Mouse (Mus musculus): ENCODE results near the gene Rab11b.
"Not testable (repeated sequence)": the region's sequence is repeated elsewhere in the genome, so short reads cannot be mapped to it uniquely, and the experiment has no call there.

The Rab11b gene

GRCm38 (mm10) chr17:33771617-33772016 is 11.3 kb upstream of the Rab11b start:
- no peak for DNase-seq (ENCODE audit: low read depth, low spot score)

GRCm38 (mm10) chr17:33766389-33766788 is 6.1 kb upstream of the Rab11b start:
- DNase-seq (ENCODE audit: low read depth, low spot score): no peak

DNA sequence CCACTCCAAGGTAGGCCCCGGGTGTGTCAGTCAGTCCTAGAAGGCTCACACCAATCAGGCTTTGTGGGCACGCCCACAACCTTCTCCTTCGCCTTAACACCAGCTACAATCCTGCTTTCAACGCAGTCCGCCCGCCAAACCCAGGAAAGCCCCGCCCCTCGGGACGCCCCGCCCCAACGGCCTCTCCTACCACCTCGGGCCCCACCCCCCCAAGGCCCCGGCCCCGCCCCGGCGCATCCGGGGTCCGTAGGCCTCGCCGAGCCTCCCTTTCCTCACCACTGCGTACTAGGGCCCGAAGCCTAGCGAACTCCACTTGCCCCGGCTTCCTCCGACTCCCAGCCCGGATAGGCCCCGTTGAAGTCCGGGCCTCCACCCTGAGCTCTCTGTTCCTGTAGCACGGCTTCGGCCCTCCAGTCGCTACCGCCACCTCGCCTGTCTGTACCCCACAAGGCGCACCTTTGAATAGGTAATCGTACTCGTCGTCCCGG is 519 bp downstream of the Rab11b start:
- DNase-seq (ENCODE audit: low read depth, low spot score): peak; percentile 92

DNA sequence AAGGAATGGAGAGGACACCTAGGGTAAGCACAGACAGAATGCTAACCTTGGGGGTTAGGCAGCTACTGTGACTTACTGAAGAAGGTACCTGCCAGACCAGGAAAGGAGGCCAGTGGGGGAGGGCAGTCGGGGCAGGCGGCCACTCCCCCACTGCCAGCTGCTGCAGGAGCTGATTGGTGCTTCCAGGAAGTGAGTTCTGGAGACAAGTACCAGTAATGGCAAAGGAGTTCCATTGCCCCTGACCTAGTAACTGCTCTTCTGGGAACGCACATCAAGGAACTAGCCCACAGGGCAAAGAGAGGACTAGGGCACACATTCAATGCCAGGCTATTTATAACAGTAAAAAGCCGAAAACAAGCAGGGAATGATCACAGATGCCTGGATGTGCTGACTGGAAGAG is 3.1 kb downstream of the Rab11b start:
- no peak for DNase-seq (ENCODE audit: low read depth, low spot score)

- DNase-seq (ENCODE audit: low read depth, low spot score): no peak
Measured at GRCm38 (mm10) chr17:33756108-33756790, 4.1 kb downstream of the Rab11b start.

GRCm38 (mm10) chr17:33755418-33756107 is 4.8 kb downstream of the Rab11b start:
- DNase-seq (ENCODE audit: low read depth, low spot score): no peak

DNA sequence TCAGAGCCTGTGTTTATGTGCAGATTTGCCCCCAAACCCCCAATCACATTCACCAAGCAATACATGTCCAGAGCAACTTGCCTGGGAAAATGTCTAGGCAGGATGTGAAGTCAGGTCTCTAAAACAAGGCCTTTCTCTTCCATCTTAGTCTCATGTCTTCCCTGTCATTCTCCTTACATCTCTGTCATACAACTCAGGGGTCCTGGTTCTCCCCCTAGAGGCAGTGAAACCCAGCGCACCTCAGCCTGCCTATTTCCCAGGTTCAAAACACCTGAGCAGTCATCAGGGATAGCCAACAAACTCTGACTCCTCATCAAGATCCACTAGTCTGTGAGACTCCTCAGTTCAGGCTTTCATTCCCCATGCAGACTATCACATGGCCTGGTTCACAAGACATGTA is 5.7 kb downstream of the Rab11b start:
- peak; percentile 60 for DNase-seq (ENCODE audit: low read depth, low spot score)

DNA sequence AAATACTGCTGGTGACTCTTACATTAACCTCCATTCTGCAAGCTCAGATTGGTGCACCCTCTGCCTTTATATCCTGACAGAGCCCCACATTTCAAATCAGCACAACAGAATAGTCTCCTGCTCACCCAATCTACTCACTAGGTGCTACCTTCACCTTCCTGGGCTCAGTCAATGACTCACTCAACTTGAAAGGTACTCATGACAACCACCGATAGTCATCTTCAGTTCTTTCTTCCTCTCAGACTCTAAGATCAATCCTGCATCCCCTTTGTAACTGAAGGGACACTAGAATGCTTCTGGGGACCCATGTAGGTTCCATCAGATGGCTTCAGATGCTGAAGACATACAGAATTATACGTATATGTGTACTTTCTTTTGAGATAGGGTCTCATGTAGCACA is 8.0 kb downstream of the Rab11b start:
- DNase-seq (ENCODE audit: low read depth, low spot score): no peak

GRCm38 (mm10) chr17:33751181-33751580 is 9.1 kb downstream of the Rab11b start:
- no peak for DNase-seq (ENCODE audit: low read depth, low spot score)

- no peak for DNase-seq (ENCODE audit: low read depth, low spot score)
Measured at GRCm38 (mm10) chr17:33749451-33749850, 10.9 kb downstream of the Rab11b start.

DNA sequence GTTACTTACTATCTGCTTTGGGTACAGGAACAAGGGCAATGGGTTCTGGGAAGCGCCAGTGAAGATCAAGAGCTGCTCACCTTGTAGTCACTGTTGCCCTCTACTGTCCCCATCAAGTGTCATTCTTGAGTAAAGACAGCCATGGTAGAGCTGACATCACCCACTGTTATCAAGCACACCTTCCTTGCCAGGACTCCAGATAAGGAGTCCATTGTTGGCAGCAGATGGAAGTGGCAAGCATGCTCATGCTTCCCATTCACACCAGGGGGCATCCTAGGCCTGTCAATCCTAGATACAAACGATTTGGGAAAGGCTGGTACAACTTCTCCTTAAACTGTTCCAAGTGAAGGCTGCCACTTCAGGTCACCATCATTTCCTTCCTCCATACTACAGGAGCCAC is 14.3 kb downstream of the Rab11b start:
- DNase-seq (ENCODE audit: low read depth, low spot score): no peak

DNA sequence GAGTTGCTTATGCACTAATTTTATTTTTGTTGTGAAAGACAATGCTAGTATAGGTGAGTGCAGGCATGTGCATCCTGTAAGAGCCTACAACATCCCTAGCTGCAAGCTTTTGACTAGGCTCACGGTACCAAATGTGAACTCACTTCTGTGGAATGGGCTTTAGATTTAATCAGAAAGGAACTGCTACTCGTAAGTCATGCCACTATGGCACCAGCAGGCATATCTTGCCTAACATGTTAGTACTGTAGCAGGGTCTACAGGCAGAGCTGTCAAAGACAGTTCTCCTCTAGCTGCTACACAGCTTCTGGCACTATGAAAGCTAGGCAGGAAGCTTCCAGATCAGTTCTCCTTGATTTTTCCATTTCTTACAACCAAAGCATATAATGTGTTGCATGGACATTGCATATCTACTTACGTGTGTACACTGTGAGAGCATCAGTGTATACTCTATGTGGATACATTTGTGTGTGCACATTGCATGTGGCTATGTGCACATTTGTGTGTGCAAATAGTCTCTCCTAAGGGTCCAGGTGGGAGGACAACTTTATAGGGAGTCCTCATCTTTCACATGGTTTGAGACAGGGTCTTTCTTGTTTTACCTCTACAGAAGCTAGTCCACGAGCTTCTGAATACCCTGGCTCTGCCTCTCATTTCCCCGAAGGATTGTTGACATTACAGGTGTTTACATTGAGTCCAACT is 15.5 kb downstream of the Rab11b start:
- DNase-seq (ENCODE audit: low read depth, low spot score): no peak

- DNase-seq (ENCODE audit: low read depth, low spot score): no peak
Measured at GRCm38 (mm10) chr17:33742420-33742819, 17.9 kb downstream of the Rab11b start.

- not testable (repeated sequence) for DNase-seq (ENCODE audit: low read depth, low spot score)
Measured at GRCm38 (mm10) chr17:33733526-33733925, 26.8 kb downstream of the Rab11b start.

GRCm38 (mm10) chr17:33732556-33733083 is 27.7 kb downstream of the Rab11b start:
- DNase-seq (ENCODE audit: low read depth, low spot score): not testable (repeated sequence)

- DNase-seq (ENCODE audit: low read depth, low spot score): peak; percentile 17
Measured at GRCm38 (mm10) chr17:33729215-33729614, 31.1 kb downstream of the Rab11b start.

- no peak for DNase-seq (ENCODE audit: low read depth, low spot score)
Measured at GRCm38 (mm10) chr17:33728396-33728795, 31.9 kb downstream of the Rab11b start.

GRCm38 (mm10) chr17:33719736-33720378 is 40.5 kb downstream of the Rab11b start:
- no peak for DNase-seq (ENCODE audit: low read depth, low spot score)

- DNase-seq (ENCODE audit: low read depth, low spot score): no peak
Measured at GRCm38 (mm10) chr17:33718944-33719725, 41.2 kb downstream of the Rab11b start.

DNA sequence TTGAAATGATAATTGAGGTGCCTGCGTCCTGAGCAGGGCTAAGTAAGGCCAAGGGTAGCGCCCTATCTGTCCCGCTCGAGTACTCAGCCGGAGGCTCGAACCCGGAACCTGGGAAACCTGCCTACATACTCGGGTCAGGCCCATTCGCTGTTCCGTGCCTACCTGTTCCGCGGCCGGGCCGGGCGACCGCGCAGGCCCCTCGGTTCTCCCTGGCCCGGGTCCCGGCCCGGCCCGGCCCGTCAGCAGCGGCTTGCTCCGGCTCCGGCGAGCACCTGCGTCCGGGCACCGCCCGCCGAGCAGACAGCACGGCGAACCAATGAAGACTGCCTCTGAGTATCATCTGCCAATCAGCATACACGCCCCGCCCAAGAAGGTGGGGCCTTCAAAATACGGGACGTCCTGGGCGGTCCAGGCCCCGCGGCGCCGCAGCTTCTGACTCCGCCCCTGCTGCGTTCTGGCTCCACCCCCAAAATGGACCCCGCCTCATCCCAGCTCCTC is 41.9 kb downstream of the Rab11b start, which contains the start of gene March2:
Gene March2, minus strand, starts transcription at position 287 of the 498 bp plus-strand sequence.
- peak; percentile 97 for DNase-seq (ENCODE audit: low read depth, low spot score)

DNA sequence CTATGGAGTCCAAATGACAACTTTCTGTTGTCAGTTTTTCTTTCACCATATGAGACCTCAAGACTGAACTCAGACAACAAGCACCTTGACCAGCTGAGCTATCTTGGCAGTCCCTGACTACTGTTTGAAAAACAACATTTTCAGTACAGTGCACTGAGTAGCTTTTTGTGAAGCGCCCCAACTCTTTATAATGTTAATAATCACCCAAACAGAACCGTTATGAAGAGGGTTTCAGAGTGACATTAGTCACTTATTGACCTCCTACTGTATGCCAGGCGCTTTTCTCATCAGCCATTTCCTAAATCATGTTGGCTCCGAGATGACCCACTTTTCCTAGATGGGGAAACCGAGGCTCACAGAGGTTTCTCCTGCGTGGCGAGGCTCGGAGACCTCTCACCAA is 42.3 kb downstream of the Rab11b start:
- DNase-seq (ENCODE audit: low read depth, low spot score): no peak

All from ES-CJ7 (cell line).